Mouse (Mus musculus) B cell, adult (primary cell): ENCODE measurements around the gene Vmn1r174. TPM values are rescaled to one million over a fixed set of nuclear protein-coding genes. Genes with fewer than 3 reads are reported as not detected.

ENCODE experiments used
- total RNA-seq: library from RNA; stranded (reverse); gene quantifications from 4 replicates; pipeline ENCODE4 v1.2.4, GENCODE M21; 2023; ENCODE audit not compliant: inconsistent age

The Vmn1r174 gene
- not detected in 4 replicates for total RNA-seq

GRCm38 (mm10) chr7:23751970-23752369 is at the start of gene Vmn1r174:
Gene Vmn1r174 (plus strand): TSS chr7:23752270.

GRCm38 (mm10) chr7:23810543-23810942 is 58.5 kb downstream of the Vmn1r174 start, which contains the start of gene Vmn1r175:
Gene Vmn1r175 (minus strand): TSS chr7:23810643.

Other genes with a start within 250 kb of the Vmn1r174 start
- gene Vmn1r167, start 245.1 kb upstream of the Vmn1r174 start, total RNA-seq, result not detected in 4 replicates
- not detected in 4 replicates for gene Vmn1r168, start 212.5 kb upstream of the Vmn1r174 start, total RNA-seq
- not detected in 4 replicates for gene Vmn1r169, start 176.7 kb upstream of the Vmn1r174 start, total RNA-seq
- not detected in 4 replicates for gene Vmn1r170, start 146.1 kb upstream of the Vmn1r174 start, total RNA-seq
- gene Vmn1r171, start 121.5 kb upstream of the Vmn1r174 start, total RNA-seq, result not detected in 4 replicates
- gene Vmn1r172, start 94.0 kb upstream of the Vmn1r174 start, total RNA-seq, result not detected in 4 replicates
- gene Vmn1r173, start 51.6 kb upstream of the Vmn1r174 start, total RNA-seq, result not detected in 4 replicates
- not detected in 4 replicates for gene Vmn1r175, start 58.4 kb downstream of the Vmn1r174 start, total RNA-seq
- gene Vmn1r176, start 85.1 kb downstream of the Vmn1r174 start, total RNA-seq, result not detected in 4 replicates
- not detected in 4 replicates for gene Vmn1r177, start 114.2 kb downstream of the Vmn1r174 start, total RNA-seq
- gene Vmn1r178, start 139.7 kb downstream of the Vmn1r174 start, total RNA-seq, result not detected in 4 replicates
- not detected in 4 replicates for gene Vmn1r179, start 174.7 kb downstream of the Vmn1r174 start, total RNA-seq
- not detected in 4 replicates for gene Vmn1r180, start 198.4 kb downstream of the Vmn1r174 start, total RNA-seq
- gene Vmn1r181, start 222.3 kb downstream of the Vmn1r174 start, total RNA-seq, result not detected in 4 replicates
- not detected in 4 replicates for gene V1rd19, start 249.4 kb downstream of the Vmn1r174 start, total RNA-seq